Mouse (Mus musculus) heart, embryonic 13.5 days (tissue): ENCODE results near the gene Slc25a44. TPM values are rescaled to one million over a fixed set of nuclear protein-coding genes. Genes with fewer than 3 reads are reported as not detected.

Experiments used
- ATAC-seq: fragments of 200-750 bp; cut with Nextera tagmentation; 2 replicates; pipeline ENCODE4 v1.8.0; 2017; ENCODE audit warnings: moderate TSS enrichment; ENCODE audit not compliant: insufficient number of reproducible peaks, low FRiP score, low TSS enrichment; ENCODE audit errors: extremely low read depth
- H3K27ac ChIP-seq: fragments of 300-500 bp; sonication (generic); replicated peaks from 2 replicates; pipeline ENCODE4 v1.5.1; 2015; ENCODE audit warnings: moderate library complexity, mild to moderate bottlenecking, inconsistent platforms
- H3K27me3 ChIP-seq: fragments of 300-500 bp; sonication (generic); replicated peaks from 2 replicates; pipeline ENCODE4 v1.6.1; 2015; ENCODE audit warnings: mild to moderate bottlenecking, inconsistent platforms
- H3K36me3 ChIP-seq: fragments of 300-500 bp; sonication (generic); 2 replicates; pipeline ENCODE4 v1.6.1; 2015; ENCODE audit warnings: mild to moderate bottlenecking, inconsistent platforms
- H3K4me1 ChIP-seq: fragments of 300-500 bp; sonication (generic); 2 replicates; pipeline ENCODE4 v1.6.1; 2015; ENCODE audit warnings: inconsistent platforms
- H3K4me2 ChIP-seq: fragments of 300-500 bp; sonication (generic); 2 replicates; pipeline ENCODE4 v1.6.1; 2015; ENCODE audit warnings: inconsistent platforms, mild to moderate bottlenecking, moderate library complexity
- H3K4me3 ChIP-seq: fragments of 300-500 bp; sonication (generic); 2 replicates; pipeline ENCODE4 v1.5.1; 2015; ENCODE audit warnings: moderate library complexity, mild to moderate bottlenecking, inconsistent platforms
- H3K9ac ChIP-seq: fragments of 300-500 bp; sonication (generic); 2 replicates; pipeline ENCODE4 v1.6.1; 2015; ENCODE audit warnings: inconsistent platforms, mild to moderate bottlenecking, moderate library complexity
- H3K9me3 ChIP-seq: fragments of 300-500 bp; sonication (generic); 2 replicates; pipeline ENCODE4 v1.6.1; 2016; ENCODE audit warnings: inconsistent platforms
- WGBS: fragments of 180-500 bp; shearing (Covaris S2); methylation state at CpG from one replicate; pipeline ENCODE4 v1.1.7; 2015; ENCODE audit warnings: mixed read lengths; 5-methylcytosine and 5-hydroxymethylcytosine counted together
- polyA plus RNA-seq: library from polyadenylated mRNA; unstranded; fragments of >200 nt; fragmentation: Nextera tagmentation; extraction: Ambion mirVana; gene quantifications from 2 replicates; pipeline ENCODE4 v1.2.1, GENCODE M21; 2015

Gene Slc25a44
- 12.0 and 12.5 TPM in 2 replicates for polyA plus RNA-seq

DNA sequence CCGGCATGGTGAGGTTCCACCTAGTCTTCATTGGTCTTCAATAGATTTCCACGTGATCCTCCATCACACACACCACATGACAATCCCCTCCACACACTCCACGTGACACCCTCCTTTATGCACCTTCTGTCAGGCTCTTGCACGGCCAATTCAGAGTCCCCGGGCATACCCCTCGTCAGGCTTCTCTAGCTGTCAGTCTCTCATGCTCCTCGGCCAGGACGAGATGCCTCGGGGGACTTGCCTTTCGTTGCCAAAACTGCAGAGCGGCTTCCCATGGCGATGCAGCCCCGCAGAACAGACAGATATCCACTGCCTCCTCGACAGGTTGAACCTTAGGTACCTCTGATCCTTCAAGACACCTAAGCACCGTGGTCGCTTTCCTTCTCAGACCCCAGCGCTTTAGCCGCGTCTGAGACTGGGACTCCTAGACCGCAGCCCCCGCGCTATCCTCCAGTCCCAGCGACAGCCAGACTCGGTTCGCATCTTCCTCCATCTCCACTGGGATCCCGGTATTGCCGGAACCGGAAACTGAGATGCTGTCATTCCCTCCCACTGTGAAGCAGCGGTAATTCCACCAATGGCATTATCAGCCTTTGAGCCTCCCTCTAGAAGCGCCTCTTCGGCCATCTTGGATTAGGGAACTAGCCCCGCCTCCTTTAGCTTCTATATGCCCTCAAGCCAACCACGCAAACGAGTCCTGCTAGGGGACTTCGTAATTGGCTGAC is at the start of gene Slc25a44:
Slc25a44 (minus strand) TSS at position 535 of the 725 bp plus-strand sequence.
- Histone ChIP-seq H3K4me2 (peak within 1 kb of the TSS; percentile 94), H3K4me3 (peak within 1 kb of the TSS; percentile 75), H3K36me3 (peaks cover 16% of the 10 kb centered on the region), H3K27me3 (no peaks in the 10 kb centered on the region), H3K9ac (peak within 1 kb of the TSS; percentile 87), H3K27ac (no peak within 1 kb of the TSS), H3K9me3 (no peaks in the 10 kb centered on the region), H3K4me1 (peaks cover 23% of the 10 kb centered on the region)
- 2% methylated on average over 35 of the region's 35 CpGs for WGBS
- peak; percentile 99 for ATAC-seq

DNA sequence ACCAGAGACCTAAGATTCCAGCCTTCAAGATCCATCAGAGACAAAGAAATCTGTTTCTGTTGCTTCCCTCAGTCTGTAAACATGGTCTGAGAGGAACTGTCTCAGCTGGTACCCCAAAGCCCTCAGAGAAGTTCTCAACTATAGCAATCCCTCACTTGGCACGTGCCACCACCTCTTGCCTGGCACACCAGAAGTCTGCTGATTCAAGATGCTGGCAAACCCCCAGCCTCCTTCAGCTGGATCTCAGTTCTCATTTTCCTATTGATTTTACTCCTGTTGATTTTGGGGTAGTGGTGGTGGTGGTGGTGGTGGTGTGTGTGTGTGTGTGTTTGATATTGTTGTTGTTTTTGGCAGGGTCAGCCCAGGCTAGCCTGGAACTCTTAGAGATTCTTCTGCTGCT is 48.6 kb upstream of the Slc25a44 start:
- Histone ChIP-seq H3K9me3 (no peaks in the 10 kb centered on the region), H3K9ac (no peak overlapping the region), H3K36me3 (no peaks in the 10 kb centered on the region), H3K4me2 (no peak overlapping the region), H3K27ac (no peak overlapping the region), H3K4me3 (no peak overlapping the region), H3K27me3 (no peaks in the 10 kb centered on the region), H3K4me1 (peaks cover 9% of the 10 kb centered on the region)
- 74% methylated on average over 1 of the region's 1 CpGs for WGBS
- ATAC-seq: no peak

GRCm38 (mm10) chr3:88473020-88473419 is 48.1 kb upstream of the Slc25a44 start:
- 39% methylated on average over 5 of the region's 5 CpGs for WGBS
- H3K9ac ChIP-seq: no peak overlapping the region
- H3K27me3 ChIP-seq: 0 out of 2 replicates have a peak, but pooled peaks cover under 1% of the 10 kb centered on the region
- no peak overlapping the region for H3K4me3 ChIP-seq
- no peak overlapping the region for H3K4me2 ChIP-seq
- H3K27ac ChIP-seq: no peak overlapping the region
- no peaks in the 10 kb centered on the region for H3K9me3 ChIP-seq
- ATAC-seq: no peak
- peaks cover 5% of the 10 kb centered on the region for H3K4me1 ChIP-seq
- H3K36me3 ChIP-seq: no peaks in the 10 kb centered on the region

DNA sequence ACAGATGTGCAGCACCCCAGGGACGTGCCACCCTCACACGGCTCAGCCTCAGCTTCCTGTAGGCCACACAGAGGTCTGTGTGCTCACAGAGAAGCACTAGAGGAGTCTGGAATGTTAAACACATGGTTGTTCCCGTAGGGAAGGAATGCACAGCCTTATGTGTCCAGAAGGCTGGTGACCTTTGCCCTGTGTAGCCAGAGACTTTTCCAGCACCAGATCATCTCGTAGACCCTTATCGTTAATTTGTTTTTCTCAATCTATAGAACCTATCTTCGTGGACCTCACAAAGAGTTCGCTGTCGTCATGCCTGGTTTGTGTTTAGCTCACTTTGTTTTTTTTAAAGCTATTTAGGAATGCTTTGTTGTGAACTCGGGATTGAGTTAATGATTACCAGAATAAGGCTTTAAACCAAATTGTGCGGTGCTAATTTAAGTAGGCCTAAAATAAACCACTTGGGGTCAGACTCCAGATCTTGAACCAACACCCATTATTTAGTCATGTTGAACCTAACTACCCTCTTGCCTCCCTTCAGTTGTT is 46.1 kb upstream of the Slc25a44 start:
- no peak for ATAC-seq
- Histone ChIP-seq H3K4me1 (no peaks in the 10 kb centered on the region), H3K4me3 (no peak overlapping the region), H3K27ac (no peak overlapping the region), H3K36me3 (no peaks in the 10 kb centered on the region), H3K9me3 (no peaks in the 10 kb centered on the region), H3K4me2 (no peak overlapping the region), H3K27me3 (peaks cover 7% of the 10 kb centered on the region; the same call in 1 of the 2 replicates), H3K9ac (no peak overlapping the region)
- 58% methylated on average over 10 of the region's 10 CpGs for WGBS

DNA sequence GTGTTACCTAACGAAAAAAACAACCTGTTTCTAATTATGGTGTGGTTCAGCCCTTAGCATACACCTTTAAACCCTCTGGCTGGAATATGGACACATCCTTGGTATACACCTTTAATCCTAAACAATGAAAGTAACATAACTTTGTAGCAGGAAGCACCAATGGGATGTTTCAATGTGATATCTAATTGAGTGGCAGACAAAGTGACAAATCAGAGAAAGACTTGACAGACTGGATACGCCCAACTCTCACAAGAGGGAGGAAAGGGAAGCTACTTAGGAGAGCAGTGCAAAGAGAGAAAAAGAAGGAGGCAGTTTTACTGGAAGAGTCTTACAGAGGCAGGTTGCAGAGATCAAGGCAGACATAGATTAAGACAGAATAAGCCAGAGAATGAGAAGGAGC is 44.5 kb upstream of the Slc25a44 start:
- WGBS: 71% methylated on average over 2 of the region's 2 CpGs
- H3K9ac ChIP-seq: no peak overlapping the region
- no peak for ATAC-seq

GRCm38 (mm10) chr3:88467116-88467824 is 42.3 kb upstream of the Slc25a44 start:
- H3K9ac ChIP-seq: peak overlapping the region; percentile 62; the same call in 1 of the 2 replicates
- WGBS: 26% methylated on average over 16 of the region's 16 CpGs
- ATAC-seq: peak; percentile 42; the same call in 1 of the 2 replicates
- H3K36me3 ChIP-seq: no peaks in the 10 kb centered on the region
- no peak overlapping the region for H3K4me2 ChIP-seq
- peaks cover 13% of the 10 kb centered on the region; the same call in 1 of the 2 replicates for H3K27me3 ChIP-seq
- no peaks in the 10 kb centered on the region for H3K9me3 ChIP-seq
- H3K27ac ChIP-seq: no peak overlapping the region
- H3K4me3 ChIP-seq: no peak overlapping the region
- H3K4me1 ChIP-seq: no peaks in the 10 kb centered on the region

More for the DNA sequence above, 44.5 kb upstream of the Slc25a44 start:
- no peak overlapping the region for H3K4me2 ChIP-seq
- H3K4me3 ChIP-seq: no peak overlapping the region
- no peaks in the 10 kb centered on the region for H3K36me3 ChIP-seq
- peaks cover 9% of the 10 kb centered on the region; the same call in 1 of the 2 replicates for H3K27me3 ChIP-seq
- H3K9me3 ChIP-seq: no peaks in the 10 kb centered on the region
- H3K4me1 ChIP-seq: no peaks in the 10 kb centered on the region
- H3K27ac ChIP-seq: no peak overlapping the region

DNA sequence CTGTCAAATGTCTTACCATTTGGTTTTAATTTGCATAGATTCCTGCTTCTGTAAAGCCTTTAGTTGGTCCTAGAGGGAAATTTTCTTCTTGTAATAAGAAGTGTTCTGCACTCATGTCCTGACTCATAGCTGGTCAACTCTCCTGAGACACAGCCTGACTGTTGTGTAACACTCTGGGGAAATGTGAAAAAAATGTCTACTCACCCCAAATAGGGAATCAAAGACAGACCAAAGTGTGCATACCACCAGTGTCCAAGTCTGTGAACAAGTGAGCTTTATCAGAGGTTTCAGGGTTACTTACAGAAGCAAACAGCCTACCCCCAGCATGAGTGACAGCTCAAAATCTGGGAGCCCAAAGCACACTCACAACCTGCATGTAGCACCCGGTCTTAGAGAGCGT is 40.2 kb upstream of the Slc25a44 start:
- H3K4me3 ChIP-seq: no peak overlapping the region
- H3K4me2 ChIP-seq: no peak overlapping the region
- H3K4me1 ChIP-seq: peaks cover 5% of the 10 kb centered on the region
- no peak overlapping the region for H3K27ac ChIP-seq
- no peaks in the 10 kb centered on the region for H3K9me3 ChIP-seq
- WGBS: 65% methylated on average over 2 of the region's 2 CpGs
- H3K9ac ChIP-seq: no peak overlapping the region
- H3K27me3 ChIP-seq: peaks cover 32% of the 10 kb centered on the region
- no peaks in the 10 kb centered on the region for H3K36me3 ChIP-seq
- no peak for ATAC-seq

GRCm38 (mm10) chr3:88464425-88464824 is 39.5 kb upstream of the Slc25a44 start:
- Histone ChIP-seq H3K27ac (no peak overlapping the region), H3K9ac (no peak overlapping the region), H3K9me3 (no peaks in the 10 kb centered on the region), H3K4me1 (peaks cover 5% of the 10 kb centered on the region), H3K4me2 (no peak overlapping the region), H3K36me3 (no peaks in the 10 kb centered on the region), H3K4me3 (no peak overlapping the region), H3K27me3 (peaks cover 39% of the 10 kb centered on the region)
- no peak for ATAC-seq
- WGBS: 43% methylated on average over 3 of the region's 3 CpGs

GRCm38 (mm10) chr3:88460983-88461696 is 36.2 kb upstream of the Slc25a44 start, which contains the start of gene Sema4a:
Sema4a (minus strand) TSS chr3:88461182.
- no peak for ATAC-seq
- Histone ChIP-seq H3K27ac (no peak within 1 kb of the TSS), H3K9me3 (no peaks in the 10 kb centered on the region), H3K27me3 (peaks cover 65% of the 10 kb centered on the region), H3K4me1 (peaks cover 5% of the 10 kb centered on the region), H3K9ac (peak within 1 kb of the TSS; percentile 14; the same call in 1 of the 2 replicates), H3K36me3 (no peaks in the 10 kb centered on the region), H3K4me2 (no peak within 1 kb of the TSS), H3K4me3 (no peak within 1 kb of the TSS)
- WGBS: 35% methylated on average over 12 of the region's 12 CpGs

GRCm38 (mm10) chr3:88460029-88460428 is 35.1 kb upstream of the Slc25a44 start:
- Histone ChIP-seq H3K27ac (no peak overlapping the region), H3K9ac (no peak overlapping the region), H3K4me3 (no peak overlapping the region), H3K4me1 (peaks cover 11% of the 10 kb centered on the region), H3K27me3 (peaks cover 70% of the 10 kb centered on the region), H3K4me2 (no peak overlapping the region), H3K9me3 (no peaks in the 10 kb centered on the region), H3K36me3 (no peaks in the 10 kb centered on the region)
- no peak for ATAC-seq
- WGBS: 72% methylated on average over 5 of the region's 5 CpGs

DNA sequence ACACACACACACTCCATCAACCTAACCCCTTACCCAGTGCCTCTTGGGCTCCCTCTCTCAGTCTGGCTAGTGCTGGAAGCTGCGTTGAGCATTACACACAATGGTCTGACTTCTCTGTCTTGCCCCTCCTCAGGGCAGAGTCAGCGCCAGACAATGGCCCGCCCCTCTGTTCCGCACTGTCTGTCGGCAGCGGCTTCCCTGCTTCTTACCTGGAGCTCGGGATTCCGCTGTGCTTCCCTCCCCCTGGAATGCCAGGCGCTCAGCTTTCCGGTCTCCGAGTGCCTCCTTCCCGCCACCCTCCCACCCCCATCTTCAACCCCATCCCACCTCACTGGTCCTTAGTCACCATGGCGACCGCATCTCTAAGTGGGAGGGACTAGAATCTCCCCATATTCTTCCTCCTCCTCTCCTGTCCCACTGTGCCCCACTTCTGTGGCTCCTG is 33.9 kb upstream of the Slc25a44 start:
- peaks cover 11% of the 10 kb centered on the region for H3K4me1 ChIP-seq
- no peak overlapping the region for H3K27ac ChIP-seq
- H3K9ac ChIP-seq: no peak overlapping the region
- peak overlapping the region; percentile 14; the same call in 1 of the 2 replicates for H3K4me3 ChIP-seq
- ATAC-seq: no peak
- WGBS: 2% methylated on average over 14 of the region's 14 CpGs
- peak overlapping the region; percentile 48 for H3K4me2 ChIP-seq
- no peaks in the 10 kb centered on the region for H3K36me3 ChIP-seq
- H3K27me3 ChIP-seq: peaks cover 77% of the 10 kb centered on the region
- H3K9me3 ChIP-seq: no peaks in the 10 kb centered on the region
